Mouse (Mus musculus) lung, postnatal 36 days (tissue): ENCODE results near the gene Snca.
A peak's percentile ranks its signal among the peaks of the same experiment; 100 is the strongest.
"Not testable (repeated sequence)": the region's sequence is repeated elsewhere in the genome, so short reads cannot be mapped to it uniquely, and the experiment has no call there.

Experiments used
- DNase-seq: peaks from one replicate; pipeline ENCODE4 v3.0.0; 2022; ENCODE audit warnings: mixed read lengths

The Snca gene

DNA sequence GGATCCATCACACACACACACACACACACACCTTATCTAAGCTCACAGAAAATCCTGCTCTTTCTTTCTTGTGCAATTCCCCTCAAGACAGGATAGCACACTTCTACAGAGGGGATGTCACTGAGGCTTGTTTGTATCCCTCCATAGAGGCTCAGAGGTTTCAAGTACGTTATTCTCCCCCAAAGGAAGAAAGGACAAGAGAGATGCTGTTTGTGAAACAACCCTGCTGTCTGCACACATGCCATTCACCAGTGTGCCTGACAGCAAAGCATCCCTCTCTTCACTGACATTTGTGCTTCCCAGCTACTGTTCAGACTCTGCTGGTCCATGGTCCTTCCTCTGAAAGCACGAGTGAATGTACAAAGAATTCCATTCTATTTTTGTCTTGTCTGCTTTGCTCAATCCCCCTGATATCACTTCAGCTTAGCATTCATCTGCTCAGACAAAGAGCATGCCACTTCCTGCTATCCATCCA lies 119.6 kb downstream of the Snca start:
- no peak for DNase-seq

DNA sequence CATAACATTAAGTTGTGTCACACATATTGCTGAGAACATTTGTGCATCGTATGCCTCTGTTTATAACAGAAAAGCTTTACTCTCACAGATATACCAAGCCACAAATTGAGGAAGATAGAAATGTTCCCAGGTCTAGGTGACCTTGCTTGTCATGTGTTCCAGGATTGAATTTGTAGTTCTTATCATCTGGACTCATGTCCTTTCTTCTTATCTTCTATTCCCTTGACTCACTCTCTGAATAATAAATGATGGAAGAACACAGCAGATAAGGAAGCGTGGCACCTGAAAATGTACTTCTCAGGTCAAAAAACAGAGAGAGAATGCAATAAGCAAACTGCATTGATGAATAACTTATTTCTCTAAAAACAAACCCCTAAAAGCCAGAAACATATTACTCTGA lies 131.6 kb downstream of the Snca start:
- DNase-seq, result no peak

DNA sequence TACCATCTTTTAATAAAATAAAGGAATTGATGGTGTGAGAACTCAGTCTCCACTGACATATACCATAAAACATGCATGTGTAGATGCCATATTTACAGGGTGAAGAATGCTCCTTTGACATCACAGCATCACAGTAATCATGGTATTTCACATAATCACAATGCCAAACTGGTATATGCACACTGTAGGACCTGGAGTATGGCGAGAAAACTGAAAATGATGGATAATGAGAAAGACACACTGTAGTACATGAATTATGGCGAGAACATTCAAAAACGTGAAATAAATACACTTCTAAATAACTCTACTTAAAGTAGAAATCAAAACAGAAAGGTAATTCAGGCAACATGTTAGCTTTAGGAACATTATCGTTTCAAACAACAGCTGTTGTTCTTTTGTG lies 142.6 kb downstream of the Snca start:
- not testable (repeated sequence) for DNase-seq

DNA sequence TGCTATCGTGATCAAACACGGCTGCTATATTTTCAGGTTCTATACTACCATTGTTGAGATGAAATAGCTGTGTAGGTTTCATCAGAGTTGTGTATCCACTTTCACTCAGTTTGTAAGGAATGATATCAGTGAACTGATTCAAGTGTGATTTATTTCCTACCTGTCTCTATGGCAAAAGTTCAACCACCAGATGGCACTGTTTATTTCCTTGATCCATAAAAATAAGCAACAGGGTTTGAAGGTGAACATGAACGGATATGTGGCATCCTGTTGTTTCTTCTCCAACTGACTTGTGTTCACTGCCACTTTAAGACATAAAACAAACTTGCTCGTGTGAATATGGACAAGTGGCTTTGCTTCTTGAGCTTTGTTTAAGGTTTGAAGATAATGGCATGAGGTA lies 147.4 kb downstream of the Snca start:
- DNase-seq, result peak; percentile 49
